ENCODE assay signal across 24 mouse cellular contexts in the genomic region with DNA sequence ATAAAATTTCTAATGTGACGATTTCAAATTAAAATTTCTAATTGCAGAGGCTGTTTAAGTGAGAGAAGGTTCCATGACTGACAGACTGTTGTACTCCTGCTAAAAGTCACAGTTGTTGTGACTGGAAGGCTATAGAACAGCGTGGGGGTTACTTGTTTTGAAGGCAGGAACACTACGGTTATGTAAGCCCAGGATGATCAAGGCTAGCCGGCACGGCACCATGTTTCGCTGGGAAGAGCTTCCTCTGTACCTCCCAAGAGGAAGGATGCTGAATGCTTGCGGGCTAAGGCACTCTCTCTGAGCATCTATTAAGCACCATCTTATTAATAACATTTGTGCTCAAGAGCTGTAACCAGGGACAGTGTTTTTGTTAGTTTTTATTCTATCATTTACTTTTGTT. TPM values are rescaled to one million over a fixed set of nuclear protein-coding genes. Genes with fewer than 3 reads are reported as not detected.
DNase-seq lines count a peak whose midpoint lies in the region; ATAC-seq lines count a peak whose summit lies in the region.
"Had no signal": no experiment of that assay in that cellular context is flagged by ENCODE, and none has a peak within 500 bp of the region (broad histone marks: within the 10 kb centered on the region; RNA-seq: fewer than 3 reads in every experiment).

No protein-coding gene starts in this region.

- H3K27ac ChIP-seq in intestine, embryonic 16.5 days (ENCODE audit: low read length): no peak overlapping the region
- H3K27ac ChIP-seq: hindbrain, embryonic 10.5 days; hindbrain, postnatal 0 days; limb, embryonic 15.5 days; liver, embryonic 14.5 days; midbrain, embryonic 13.5 days had no signal

- no peaks in the 10 kb centered on the region for H3K9me3 ChIP-seq in intestine, embryonic 16.5 days (ENCODE audit: control insufficient read depth, low read length)
- H3K9me3 ChIP-seq: hindbrain, embryonic 10.5 days; limb, embryonic 15.5 days; megakaryocyte, embryonic 14.5 days; midbrain, embryonic 13.5 days had no signal

- WGBS in intestine, embryonic 16.5 days: 70% methylated on average over 7 of the region's 7 CpGs

- H3K36me3 ChIP-seq in intestine, embryonic 16.5 days (ENCODE audit: control insufficient read depth, insufficient read depth, low read length): no peaks in the 10 kb centered on the region
- H3K36me3 ChIP-seq: hindbrain, embryonic 10.5 days; limb, embryonic 15.5 days; midbrain, embryonic 13.5 days had no signal

- H3K27me3 ChIP-seq in intestine, embryonic 16.5 days (replicated peaks; ENCODE audit: control insufficient read depth, insufficient read depth, low read length): no peaks in the 10 kb centered on the region
- H3K27me3 ChIP-seq: midbrain, embryonic 13.5 days had no signal

- ATAC-seq in intestine, embryonic 16.5 days: no peak
- ATAC-seq: forebrain, postnatal 0 days; hindbrain, postnatal 0 days; intestine, postnatal 0 days; midbrain, embryonic 13.5 days had no signal

- H3K9ac ChIP-seq in intestine, embryonic 16.5 days (ENCODE audit: low read depth, low read length): no peak overlapping the region
- H3K9ac ChIP-seq: forebrain, postnatal 0 days; limb, embryonic 15.5 days; liver, embryonic 14.5 days; lung, embryonic 14.5 days; midbrain, embryonic 13.5 days had no signal

- no peak overlapping the region for H3K4me2 ChIP-seq in intestine, embryonic 16.5 days (ENCODE audit: low read depth, low read length)
- H3K4me2 ChIP-seq: heart, embryonic 11.5 days; limb, embryonic 15.5 days; lung, embryonic 14.5 days; midbrain, embryonic 13.5 days had no signal

- no peak overlapping the region for H3K4me3 ChIP-seq in intestine, embryonic 16.5 days (ENCODE audit: low read length)
- H3K4me3 ChIP-seq: hindbrain, embryonic 10.5 days; limb, embryonic 15.5 days; megakaryocyte, embryonic 14.5 days; midbrain, embryonic 13.5 days had no signal

- H3K4me1 ChIP-seq in intestine, embryonic 16.5 days (ENCODE audit: control insufficient read depth, insufficient read depth, low read length): peaks cover 12% of the 10 kb centered on the region
- H3K4me1 ChIP-seq: midbrain, embryonic 13.5 days had no signal

- peak; percentile 37 to 45 for DNase-seq in frontal cortex, adult 2 months (ENCODE audit: extremely low spot score in 1 of 2, low spot score in 1 of 2)
- DNase-seq in frontal cortex, postnatal 10 days (ENCODE audit: low spot score in 2 of 2): no peak
- peak; percentile 17 to 30 for DNase-seq in right cerebral cortex, adult 2 months (ENCODE audit: low spot score in 2 of 2)
- no peak for DNase-seq in right cerebral cortex, postnatal 4 days
- DNase-seq in layer of hippocampus, adult 9-10 months (ENCODE audit: low spot score): peak; percentile 32
- DNase-seq in lung, postnatal 14 days: no peak
- DNase-seq: cerebellum, adult 18-20 months; cerebellum, postnatal 14 days; forebrain, postnatal 0 days; gastrocnemius, postnatal 14 days; heart, adult 11 months; kidney, postnatal 4 days; lung, embryonic 14.5 days; lung, postnatal 36 days; thymus, adult 2 months had no signal

RNA-seq across cellular contexts. Expression of a gene that starts 36.1 kb away (rescaled TPM):
- polyA plus RNA-seq in frontal cortex, adult 2 months (2012; rRNA removed): 3.0 and 3.1 TPM in 2 replicates
- polyA plus RNA-seq in intestine, embryonic 16.5 days (2015; fragmentation: Nextera tagmentation; extraction: Ambion mirVana): 11.0 and 14.0 TPM in 2 replicates

Comparison
In these comparisons a context has a peak if more than half of its experiments do, and no peak if none do; other contexts are left out.
1. DNase-seq: peak in frontal cortex, adult 2 months (2 of 2), right cerebral cortex, adult 2 months (2 of 2) and layer of hippocampus, adult 9-10 months (single experiment); none in frontal cortex, postnatal 10 days (0 of 2), right cerebral cortex, postnatal 4 days (single experiment) and lung, postnatal 14 days (single experiment).